Mouse (Mus musculus): ENCODE results near the gene Tmem242.

GRCm38 (mm10) chr17:5472268-5472667 lies 32.2 kb upstream of the Tmem242 start:
- TF ChIP-seq CTCF (IDR thresholded peaks at IDR 0.05) (no peak), EP300 (IDR thresholded peaks at IDR 0.05) (no peak)

Measured in lung, postnatal 0 days (tissue).